Mouse (Mus musculus) liver, postnatal 0 days (tissue): ENCODE measurements around the gene Arfgef2.

Experiments used
- CTCF ChIP-seq: sonication (generic); IDR thresholded peaks from 2 replicates; pipeline ENCODE4 v1.5.1; 2016; ENCODE audit warnings: antibody characterized with exemption, low read depth
- EP300 ChIP-seq: IDR thresholded peaks from 2 replicates; pipeline ENCODE4 v1.6.1; 2016; ENCODE audit warnings: antibody characterized with exemption, low read depth, mild to moderate bottlenecking

DNA sequence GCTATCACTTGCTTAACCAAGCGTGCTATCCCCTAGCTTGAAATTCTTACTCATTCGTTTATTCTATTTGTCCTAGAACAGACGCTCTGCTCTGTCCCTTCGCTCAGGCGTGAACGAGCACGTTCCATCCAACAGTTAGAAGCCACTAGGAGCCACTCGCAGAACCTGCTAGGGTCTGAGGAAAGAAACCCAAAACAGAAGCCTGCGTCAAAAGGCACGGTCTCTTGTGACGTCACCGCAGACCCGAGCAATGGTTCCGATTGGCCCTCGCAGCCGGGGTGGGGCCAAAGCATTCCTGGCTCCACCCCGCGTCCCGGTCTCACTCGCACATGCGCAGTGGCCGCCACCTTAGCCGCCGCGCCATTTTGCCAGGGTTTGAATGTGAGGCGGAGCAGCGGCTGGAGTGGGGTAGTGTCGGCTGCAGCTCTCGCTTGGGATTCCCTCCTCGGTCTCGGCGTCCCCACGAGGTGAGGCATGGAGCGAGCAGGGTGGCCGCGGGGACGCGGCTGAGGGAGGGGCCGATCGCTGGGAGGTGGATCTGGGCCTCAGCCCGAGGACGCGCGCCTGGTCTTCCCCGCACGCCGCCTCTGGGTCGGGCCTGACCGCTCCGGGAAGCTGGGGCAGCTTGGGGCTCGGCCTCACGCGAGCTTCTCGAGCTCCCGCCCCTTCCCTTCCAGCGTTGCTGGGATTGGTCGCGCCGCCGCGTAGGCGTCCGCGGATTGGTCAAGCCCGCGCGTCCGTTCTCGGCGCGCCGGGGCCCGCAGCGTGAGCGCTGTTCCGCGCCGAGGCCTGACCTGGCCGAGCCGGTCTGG is 100.5 kb downstream of the Arfgef2 start, which contains the start of gene Cse1l:
- TF ChIP-seq EP300, result no peak
- TF ChIP-seq CTCF, result peak; percentile 1; the same call in 1 of the 2 replicates
